Mouse (Mus musculus) neural tube, embryonic 11.5 days (tissue): Measurements from ENCODE around the gene Mgst3. TPM values are rescaled to one million over a fixed set of nuclear protein-coding genes. Genes with fewer than 3 reads are reported as not detected.

Experiments
- ATAC-seq: fragments of 200-750 bp; cut with Nextera tagmentation; 2 replicates; pipeline ENCODE4 v1.8.0; 2017; ENCODE audit warnings: moderate number of reproducible peaks, mild to moderate bottlenecking, moderate TSS enrichment, moderate library complexity; ENCODE audit not compliant: insufficient read depth, low FRiP score, low TSS enrichment
- DNase-seq: peaks from one replicate; pipeline ENCODE4 v3.0.0-alpha.2; 2015; ENCODE audit warnings: low spot score
- H3K27ac ChIP-seq: fragments of 300-500 bp; sonication (generic); 2 replicates; pipeline ENCODE4 v1.5.1; 2014; ENCODE audit warnings: low read depth, mild to moderate bottlenecking, low read length
- H3K27me3 ChIP-seq: fragments of 300-500 bp; sonication (generic); 2 replicates; pipeline ENCODE4 v1.6.1; 2014; ENCODE audit warnings: mild to moderate bottlenecking, low read length, mixed read lengths; ENCODE audit not compliant: control insufficient read depth, insufficient read depth
- H3K36me3 ChIP-seq: fragments of 300-500 bp; sonication (generic); 2 replicates; pipeline ENCODE4 v1.6.1; 2014; ENCODE audit warnings: mild to moderate bottlenecking, low read length, moderate library complexity, mixed read lengths; ENCODE audit not compliant: control insufficient read depth, insufficient read depth
- H3K4me1 ChIP-seq: fragments of 300-500 bp; sonication (generic); 2 replicates; pipeline ENCODE4 v1.6.1; 2014; ENCODE audit warnings: low read length, mixed read lengths; ENCODE audit not compliant: control insufficient read depth, insufficient read depth
- H3K4me2 ChIP-seq: fragments of 300-500 bp; sonication (generic); 2 replicates; pipeline ENCODE4 v1.6.1; 2014; ENCODE audit warnings: low read depth, mild to moderate bottlenecking, moderate library complexity
- H3K4me3 ChIP-seq: fragments of 300-500 bp; sonication (generic); 2 replicates; pipeline ENCODE4 v1.5.1; 2014; ENCODE audit warnings: low read depth, low read length
- H3K9ac ChIP-seq: fragments of 300-500 bp; sonication (generic); 2 replicates; pipeline ENCODE4 v1.6.1; 2014; ENCODE audit warnings: mild to moderate bottlenecking, low read length
- H3K9me3 ChIP-seq: fragments of 300-500 bp; sonication (generic); 2 replicates; pipeline ENCODE4 v1.6.1; 2016; ENCODE audit warnings: low read length; ENCODE audit not compliant: control insufficient read depth
- WGBS: fragments of 180-500 bp; shearing (Covaris S2); extraction: QIAGEN DNeasy Blood & Tissue Kit; methylation state at CpG from one replicate; pipeline ENCODE4 v1.1.7; 2014; 5-methylcytosine and 5-hydroxymethylcytosine counted together
- polyA plus RNA-seq: library from polyadenylated mRNA; unstranded; fragments of >200 nt; fragmentation: Nextera tagmentation; extraction: Ambion mirVana; gene quantifications from 2 replicates; pipeline ENCODE4 v1.2.1, GENCODE M21; 2014

Gene Mgst3
- 71.1 and 78.0 TPM in 2 replicates for polyA plus RNA-seq

- WGBS: under 1% methylated on average over 43 of the region's 45 CpGs
- Histone ChIP-seq H3K4me2 (peak within 1 kb of the TSS; percentile 92), H3K9me3 (no peaks in the 10 kb centered on the region), H3K27ac (0 out of 2 replicates have a peak within 1 kb of the TSS, but pooled peaks have one; percentile 60), H3K4me1 (peaks cover 9% of the 10 kb centered on the region), H3K9ac (peak within 1 kb of the TSS; percentile 87), H3K4me3 (peak within 1 kb of the TSS; percentile 57), H3K36me3 (no peaks in the 10 kb centered on the region), H3K27me3 (peaks cover 12% of the 10 kb centered on the region; the same call in 1 of the 2 replicates)
- DNase-seq (peak; percentile 95), ATAC-seq (peak; percentile 93)
Observed at GRCm38 (mm10) chr1:167393683-167394492, at the start of gene Mgst3. Gene Mgst3 (minus strand): TSS chr1:167393841.

GRCm38 (mm10) chr1:167438231-167438885 lies 44.7 kb upstream of the Mgst3 start:
- DNase-seq (no peak), ATAC-seq (no peak)
- Histone ChIP-seq H3K4me1 (no peaks in the 10 kb centered on the region), H3K27ac (no peak overlapping the region), H3K9me3 (no peaks in the 10 kb centered on the region), H3K27me3 (no peaks in the 10 kb centered on the region), H3K36me3 (no peaks in the 10 kb centered on the region), H3K9ac (no peak overlapping the region), H3K4me3 (no peak overlapping the region), H3K4me2 (no peak overlapping the region)
- 66% methylated on average over 9 of the region's 9 CpGs for WGBS

- no peak for ATAC-seq
- H3K4me3 ChIP-seq: no peak overlapping the region
- H3K4me1 ChIP-seq: no peaks in the 10 kb centered on the region
- no peaks in the 10 kb centered on the region for H3K36me3 ChIP-seq
- no peak overlapping the region for H3K27ac ChIP-seq
- no peak overlapping the region for H3K9ac ChIP-seq
- DNase-seq: no peak
- WGBS: 89% methylated on average over 7 of the region's 7 CpGs
- H3K27me3 ChIP-seq: no peaks in the 10 kb centered on the region
- no peaks in the 10 kb centered on the region for H3K9me3 ChIP-seq
- no peak overlapping the region for H3K4me2 ChIP-seq
Observed at GRCm38 (mm10) chr1:167437091-167437490, 43.5 kb upstream of the Mgst3 start.

DNA sequence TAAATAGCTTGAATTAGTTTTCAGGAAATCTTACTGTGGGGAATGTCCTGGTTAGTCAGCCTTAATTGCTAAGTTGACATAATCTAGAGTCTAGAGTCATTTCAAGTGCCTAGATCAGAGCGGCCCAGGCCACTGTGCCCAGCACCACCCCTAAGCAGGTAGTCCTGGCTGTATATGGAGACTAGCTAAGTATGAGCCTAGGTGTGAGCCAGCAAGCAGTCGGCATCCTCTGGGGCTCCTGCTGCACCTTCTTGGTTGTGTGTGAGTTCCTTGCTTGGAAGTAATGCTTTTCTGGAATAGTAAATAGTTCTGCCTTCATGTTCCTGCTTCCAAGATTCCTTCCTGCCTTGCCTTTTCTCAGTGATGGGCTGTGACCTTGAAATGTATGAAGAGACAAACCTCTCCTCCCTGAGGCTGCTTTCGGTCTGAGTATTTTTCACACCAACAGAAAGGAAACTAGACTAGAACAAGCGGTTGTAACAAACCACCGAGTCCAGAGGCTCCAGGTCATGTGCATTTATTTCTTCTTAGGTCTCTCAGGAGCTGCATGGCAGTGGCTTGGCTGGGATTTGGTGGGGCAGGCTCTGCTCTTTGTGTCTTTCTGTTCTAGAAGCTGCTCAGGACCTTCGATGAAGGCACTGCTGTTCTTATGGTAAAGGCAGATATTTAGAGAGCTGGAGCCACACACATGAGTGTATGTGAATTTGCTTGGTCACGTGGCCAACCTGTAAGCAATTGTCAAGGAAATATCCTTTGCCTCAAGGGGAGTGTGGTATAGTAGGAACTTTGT lies 42.7 kb upstream of the Mgst3 start:
- Histone ChIP-seq H3K9me3 (no peaks in the 10 kb centered on the region), H3K4me1 (no peaks in the 10 kb centered on the region), H3K4me3 (no peak overlapping the region), H3K9ac (no peak overlapping the region), H3K27ac (no peak overlapping the region), H3K27me3 (no peaks in the 10 kb centered on the region), H3K4me2 (no peak overlapping the region), H3K36me3 (no peaks in the 10 kb centered on the region)
- 83% methylated on average over 7 of the region's 7 CpGs for WGBS
- DNase-seq (no peak), ATAC-seq (no peak)

- H3K27me3 ChIP-seq: no peaks in the 10 kb centered on the region
- 83% methylated on average over 4 of the region's 4 CpGs for WGBS
- ATAC-seq (no peak), DNase-seq (no peak)
- H3K4me3 ChIP-seq: no peak overlapping the region
- no peaks in the 10 kb centered on the region for H3K36me3 ChIP-seq
- no peak overlapping the region for H3K4me2 ChIP-seq
- H3K27ac ChIP-seq: no peak overlapping the region
- no peaks in the 10 kb centered on the region for H3K9me3 ChIP-seq
- H3K4me1 ChIP-seq: no peaks in the 10 kb centered on the region
- no peak overlapping the region for H3K9ac ChIP-seq
Observed at GRCm38 (mm10) chr1:167434931-167435330, 41.3 kb upstream of the Mgst3 start.

DNA sequence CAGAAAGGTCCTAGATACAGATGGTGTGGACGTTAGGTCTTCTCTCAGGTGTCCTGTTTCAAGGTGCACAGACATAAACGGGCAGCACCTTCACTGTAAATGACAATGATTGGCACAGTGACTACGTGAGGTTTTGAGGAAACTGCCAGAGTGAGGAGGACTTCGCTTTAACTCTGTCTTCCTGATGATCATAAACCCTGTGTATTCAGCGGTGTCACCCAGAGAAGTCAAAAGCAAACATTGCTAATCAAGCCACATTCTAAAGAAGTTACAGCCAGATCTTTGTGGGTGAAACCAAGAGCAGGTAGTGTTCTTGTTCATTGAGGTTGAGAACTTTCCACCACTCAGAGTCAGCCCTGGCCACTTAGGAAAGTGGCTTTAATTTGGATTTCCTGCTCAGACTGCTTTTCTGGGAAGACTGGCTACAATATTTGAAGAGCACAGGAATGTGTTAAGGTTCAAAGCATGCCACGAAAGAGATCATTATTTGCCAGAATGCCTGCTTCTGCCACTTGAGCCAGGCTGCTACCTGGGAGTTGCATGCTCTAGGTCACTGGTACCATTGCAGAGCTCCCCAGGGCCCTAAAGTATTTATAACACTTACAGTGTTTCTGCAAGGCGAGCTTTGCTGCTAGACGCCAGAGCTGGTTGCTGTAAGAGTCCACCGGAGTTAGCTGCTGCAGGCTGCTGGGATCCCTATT lies 37.5 kb upstream of the Mgst3 start:
- Histone ChIP-seq H3K36me3 (no peaks in the 10 kb centered on the region), H3K27ac (no peak overlapping the region), H3K4me1 (no peaks in the 10 kb centered on the region), H3K4me3 (no peak overlapping the region), H3K9me3 (no peaks in the 10 kb centered on the region), H3K9ac (no peak overlapping the region), H3K27me3 (no peaks in the 10 kb centered on the region), H3K4me2 (no peak overlapping the region)
- ATAC-seq (no peak), DNase-seq (no peak)
- WGBS: 66% methylated on average over 9 of the region's 9 CpGs

DNA sequence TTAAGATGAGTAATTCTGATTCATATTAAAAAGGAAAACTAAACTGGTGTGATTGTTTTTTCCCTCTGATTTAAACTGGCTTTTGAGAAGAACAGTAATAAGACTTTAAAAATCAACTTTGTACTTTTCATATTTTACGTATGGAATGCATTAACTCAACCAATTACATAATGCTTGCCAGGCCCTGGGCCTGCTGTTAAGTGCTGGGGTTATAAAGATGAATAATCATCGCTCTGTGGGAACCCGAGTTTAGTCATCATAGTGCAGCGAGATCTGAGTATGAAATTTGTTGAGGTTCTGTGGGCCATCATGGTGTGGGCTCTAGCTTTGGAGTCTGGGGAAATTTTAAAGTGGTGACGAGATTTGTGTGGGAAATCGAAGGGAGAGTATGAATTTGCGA lies 33.0 kb upstream of the Mgst3 start:
- no peak overlapping the region for H3K4me3 ChIP-seq
- H3K4me2 ChIP-seq: no peak overlapping the region
- no peak overlapping the region for H3K27ac ChIP-seq
- no peaks in the 10 kb centered on the region for H3K4me1 ChIP-seq
- no peak for DNase-seq
- H3K9me3 ChIP-seq: no peaks in the 10 kb centered on the region
- no peak overlapping the region for H3K9ac ChIP-seq
- H3K36me3 ChIP-seq: no peaks in the 10 kb centered on the region
- ATAC-seq: no peak
- 81% methylated on average over 7 of the region's 7 CpGs for WGBS
- no peaks in the 10 kb centered on the region for H3K27me3 ChIP-seq

- WGBS: 82% methylated on average over 5 of the region's 5 CpGs
- no peaks in the 10 kb centered on the region for H3K9me3 ChIP-seq
- no peak for ATAC-seq
Observed at GRCm38 (mm10) chr1:167425572-167425971, 31.9 kb upstream of the Mgst3 start.

More at GRCm38 (mm10) chr1:167425572-167425971, 31.9 kb upstream of the Mgst3 start:
- Histone ChIP-seq H3K9ac (no peak overlapping the region), H3K27ac (no peak overlapping the region), H3K4me1 (no peaks in the 10 kb centered on the region), H3K36me3 (no peaks in the 10 kb centered on the region), H3K27me3 (no peaks in the 10 kb centered on the region), H3K4me3 (no peak overlapping the region), H3K4me2 (no peak overlapping the region)
- DNase-seq: no peak
